Mouse (Mus musculus) hindbrain, embryonic 16.5 days (tissue): ENCODE measurements around the gene Syn1. TPM values are rescaled to one million over a fixed set of nuclear protein-coding genes. Genes with fewer than 3 reads are reported as not detected.

Experiments
- ATAC-seq: fragments of 200-750 bp; cut with Nextera tagmentation; 2 replicates; pipeline ENCODE4 v1.8.0; 2017; ENCODE audit warnings: moderate TSS enrichment, moderate library complexity
- H3K27ac ChIP-seq: fragments of 300-500 bp; sonication (generic); 2 replicates; pipeline ENCODE4 v1.5.1; 2014; ENCODE audit warnings: low read depth, mild to moderate bottlenecking, control low read depth, low read length, moderate library complexity
- H3K27me3 ChIP-seq: fragments of 300-500 bp; sonication (generic); replicated peaks from 2 replicates; pipeline ENCODE4 v1.6.1; 2014; ENCODE audit warnings: low read length; ENCODE audit not compliant: control insufficient read depth, insufficient read depth
- H3K36me3 ChIP-seq: fragments of 300-500 bp; sonication (generic); 2 replicates; pipeline ENCODE4 v1.6.1; 2014; ENCODE audit warnings: mild to moderate bottlenecking, low read length, moderate library complexity, mixed read lengths; ENCODE audit not compliant: control insufficient read depth, insufficient read depth
- H3K4me1 ChIP-seq: fragments of 300-500 bp; sonication (generic); 2 replicates; pipeline ENCODE4 v1.6.1; 2014; ENCODE audit warnings: low read depth, low read length; ENCODE audit not compliant: control insufficient read depth, insufficient read depth
- H3K4me2 ChIP-seq: fragments of 300-500 bp; sonication (generic); 2 replicates; pipeline ENCODE4 v1.6.1; 2014; ENCODE audit warnings: mild to moderate bottlenecking, low read length, control low read depth, moderate library complexity
- H3K4me3 ChIP-seq: fragments of 300-500 bp; sonication (generic); 2 replicates; pipeline ENCODE4 v1.5.1; 2014; ENCODE audit warnings: mild to moderate bottlenecking, low read length, control low read depth, moderate library complexity
- H3K9ac ChIP-seq: fragments of 300-500 bp; sonication (generic); 2 replicates; pipeline ENCODE4 v1.6.1; 2014; ENCODE audit warnings: low read depth, mild to moderate bottlenecking, control low read depth, low read length, moderate library complexity
- H3K9me3 ChIP-seq: fragments of 300-500 bp; sonication (generic); 2 replicates; pipeline ENCODE4 v1.6.1; 2014; ENCODE audit warnings: mild to moderate bottlenecking, low read length, moderate library complexity; ENCODE audit not compliant: control insufficient read depth
- WGBS: fragments of 180-500 bp; shearing (Covaris S2); extraction: QIAGEN DNeasy Blood & Tissue Kit; methylation state at CpG from one replicate; pipeline ENCODE4 v1.1.7; 2014; 5-methylcytosine and 5-hydroxymethylcytosine counted together
- polyA plus RNA-seq: library from polyadenylated mRNA; unstranded; fragments of >200 nt; fragmentation: Nextera tagmentation; extraction: Ambion mirVana; gene quantifications from 2 replicates; pipeline ENCODE4 v1.2.1, GENCODE M21; 2015

Syn1 gene
- polyA plus RNA-seq, 1 experiment from 2014 or later: 76.9 TPM

DNA sequence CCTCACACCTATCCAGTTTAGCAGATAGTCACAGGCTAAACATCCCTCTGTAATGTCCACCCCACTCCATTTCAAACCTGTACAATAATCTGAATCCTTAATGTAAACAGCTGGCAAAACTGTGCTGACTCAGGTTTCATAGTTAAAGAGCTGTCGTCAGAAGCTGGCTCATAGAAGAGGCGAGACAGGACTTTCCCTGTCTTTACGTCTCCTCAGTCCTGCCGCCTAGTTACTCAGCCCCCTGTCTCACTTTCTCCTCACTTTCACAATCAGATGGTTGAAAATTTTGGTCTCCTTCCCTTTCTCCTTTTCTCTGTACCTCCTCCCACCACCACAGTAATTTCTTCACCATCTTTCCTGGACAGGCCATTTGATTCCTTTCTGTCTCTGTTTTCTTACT lies 52.7 kb downstream of the Syn1 start:
- Histone ChIP-seq H3K4me3 (no peak overlapping the region), H3K4me2 (no peak overlapping the region), H3K4me1 (no peaks in the 10 kb centered on the region), H3K9ac (no peak overlapping the region), H3K27me3 (no peaks in the 10 kb centered on the region), H3K36me3 (peaks cover under 1% of the 10 kb centered on the region; the same call in 1 of the 2 replicates), H3K9me3 (no peaks in the 10 kb centered on the region), H3K27ac (no peak overlapping the region)
- ATAC-seq: no peak
- WGBS: 72% methylated on average over 4 of the region's 4 CpGs

DNA sequence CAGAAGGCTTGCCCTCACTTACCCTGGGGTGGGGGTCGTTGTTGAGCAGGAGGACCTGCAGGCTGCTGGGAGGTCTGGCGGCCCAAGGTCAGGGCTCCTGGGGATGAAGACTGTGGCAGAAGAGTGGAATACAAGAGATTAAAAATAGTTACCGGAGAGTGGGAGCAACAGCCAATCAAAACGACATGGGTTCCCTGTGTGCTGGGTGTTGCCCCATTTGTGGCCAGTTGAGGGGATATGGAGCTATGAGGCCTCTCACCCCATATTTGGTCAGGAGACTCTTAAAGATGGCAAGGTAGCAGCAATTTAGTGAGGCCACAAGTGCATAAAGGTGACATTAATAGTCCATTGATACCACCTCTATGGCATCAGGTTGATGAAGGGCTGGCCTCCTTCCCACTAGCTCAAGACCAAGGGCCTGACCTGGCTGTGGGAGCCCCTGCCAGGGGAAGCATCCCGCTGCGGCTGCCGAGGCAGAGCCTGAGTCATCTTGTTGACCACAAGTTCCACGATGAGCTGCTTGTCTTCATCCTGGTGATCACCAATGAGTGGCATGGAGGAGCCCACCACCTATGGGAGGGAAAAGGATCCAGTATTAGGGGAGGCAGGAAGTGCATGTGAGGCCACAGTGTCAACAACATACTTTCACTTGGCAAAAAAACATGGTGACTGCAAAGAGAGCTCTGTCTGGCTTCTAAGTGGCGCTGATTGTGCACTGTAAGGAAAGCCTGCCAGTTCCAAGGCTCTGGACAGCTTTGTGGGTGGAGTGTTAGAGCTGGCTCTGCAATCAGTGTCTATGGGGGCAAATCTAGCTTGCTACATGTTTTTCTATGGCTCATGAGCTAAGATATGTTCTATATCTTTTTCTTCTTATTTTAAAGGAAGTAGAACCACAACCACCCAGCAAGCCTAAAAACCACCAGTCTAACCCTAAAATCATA lies 57.4 kb downstream of the Syn1 start:
- no peaks in the 10 kb centered on the region for H3K4me1 ChIP-seq
- no peak overlapping the region for H3K9ac ChIP-seq
- H3K4me2 ChIP-seq: no peak overlapping the region
- no peaks in the 10 kb centered on the region for H3K9me3 ChIP-seq
- H3K27ac ChIP-seq: no peak overlapping the region
- ATAC-seq: no peak
- 83% methylated on average over 9 of the region's 9 CpGs for WGBS
- H3K36me3 ChIP-seq: peaks cover 6% of the 10 kb centered on the region; the same call in 1 of the 2 replicates
- no peak overlapping the region for H3K4me3 ChIP-seq
- no peaks in the 10 kb centered on the region for H3K27me3 ChIP-seq

DNA sequence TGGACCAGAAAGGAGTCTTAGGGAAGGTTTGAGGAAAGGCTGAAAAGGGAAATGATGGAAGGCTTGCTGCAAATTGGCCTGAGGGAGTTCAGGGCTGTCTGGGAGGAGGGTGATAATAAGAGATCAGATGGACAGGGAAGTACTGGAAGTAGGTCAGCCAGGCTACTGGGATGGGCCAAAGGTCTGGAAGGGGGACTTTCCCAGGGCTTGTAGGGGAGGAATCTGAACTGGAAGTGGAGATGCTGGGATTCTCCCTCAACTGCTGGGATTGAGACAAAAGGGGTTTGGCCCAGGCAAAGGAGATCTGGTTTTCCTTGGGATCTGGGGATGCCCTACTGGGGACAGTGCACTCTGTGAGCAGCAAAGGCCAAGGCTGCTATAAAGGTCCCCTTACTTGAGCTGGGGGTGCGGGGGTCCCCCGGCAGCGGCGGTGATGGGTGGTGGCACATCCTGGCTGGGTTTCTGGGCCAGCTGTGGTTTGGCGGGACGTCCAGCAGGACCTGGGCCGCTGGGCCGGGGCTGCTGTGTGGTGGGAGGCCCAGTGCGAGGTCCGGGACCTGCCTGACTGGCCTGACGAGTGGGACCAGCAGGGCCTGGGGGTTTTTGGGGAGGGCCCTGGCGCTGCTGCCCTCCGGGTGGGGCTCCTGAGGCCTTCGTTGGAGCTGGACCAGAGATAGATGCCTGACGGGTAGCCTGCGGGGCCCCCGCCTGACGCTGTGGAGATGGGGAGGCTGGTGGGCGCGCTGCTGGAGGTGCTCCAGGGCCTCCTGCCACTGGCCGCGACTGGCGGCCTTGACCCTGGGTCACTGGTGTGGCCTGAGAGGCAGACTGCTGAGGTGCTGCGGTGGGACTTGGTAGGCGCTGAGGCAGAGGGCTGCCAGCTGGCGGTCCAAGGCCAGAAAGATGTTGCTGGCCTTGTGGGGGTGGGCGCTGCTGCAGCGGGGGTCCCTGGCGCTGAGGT lies 58.4 kb downstream of the Syn1 start:
- no peaks in the 10 kb centered on the region for H3K9me3 ChIP-seq

DNA sequence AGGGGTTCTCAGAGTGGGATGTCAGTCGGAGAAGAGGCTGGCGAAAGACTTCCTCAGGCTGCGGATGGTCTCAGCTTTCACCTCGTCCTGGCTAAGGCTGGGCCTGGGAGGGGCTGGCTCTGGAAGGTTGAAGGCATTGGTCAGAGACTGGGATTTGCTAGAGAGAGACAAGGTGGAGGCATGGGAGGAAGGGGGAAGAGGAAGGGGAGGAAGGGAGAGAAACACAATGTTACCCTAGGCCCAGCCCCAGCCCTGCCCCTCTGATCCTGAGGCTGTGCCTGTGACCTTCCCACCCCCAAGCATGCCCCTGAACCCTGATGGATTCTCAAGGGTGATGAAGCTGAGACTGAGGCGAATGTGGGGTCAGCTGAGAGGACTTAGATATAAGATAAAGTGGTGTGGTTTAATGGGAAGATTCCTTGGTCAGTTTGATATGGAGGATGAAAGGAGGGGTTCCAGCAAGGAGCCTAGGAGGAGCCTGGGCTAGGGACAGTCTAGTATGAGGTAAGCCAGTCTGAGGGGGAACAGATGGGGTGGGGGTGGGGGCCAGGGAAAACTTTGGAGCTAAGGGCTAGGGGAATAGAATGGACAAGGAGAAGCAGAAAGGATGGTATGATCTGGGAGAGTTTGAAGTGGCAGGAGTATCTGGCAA lies 59.2 kb downstream of the Syn1 start:
- Histone ChIP-seq H3K4me2 (no peak overlapping the region), H3K27me3 (no peaks in the 10 kb centered on the region), H3K36me3 (peaks cover 6% of the 10 kb centered on the region; the same call in 1 of the 2 replicates), H3K9me3 (no peaks in the 10 kb centered on the region), H3K27ac (no peak overlapping the region), H3K9ac (no peak overlapping the region), H3K4me1 (no peaks in the 10 kb centered on the region), H3K4me3 (no peak overlapping the region)
- 56% methylated on average over 5 of the region's 5 CpGs for WGBS
- ATAC-seq: 0 out of 2 replicates have a peak, but pooled peaks have one; percentile 1

More for the DNA sequence above, 58.4 kb downstream of the Syn1 start:
- Histone ChIP-seq H3K27ac (no peak overlapping the region), H3K4me2 (no peak overlapping the region), H3K9ac (no peak overlapping the region), H3K36me3 (peaks cover 6% of the 10 kb centered on the region; the same call in 1 of the 2 replicates), H3K4me1 (no peaks in the 10 kb centered on the region), H3K4me3 (no peak overlapping the region), H3K27me3 (no peaks in the 10 kb centered on the region)
- no peak for ATAC-seq
- WGBS: 45% methylated on average over 17 of the region's 29 CpGs

DNA sequence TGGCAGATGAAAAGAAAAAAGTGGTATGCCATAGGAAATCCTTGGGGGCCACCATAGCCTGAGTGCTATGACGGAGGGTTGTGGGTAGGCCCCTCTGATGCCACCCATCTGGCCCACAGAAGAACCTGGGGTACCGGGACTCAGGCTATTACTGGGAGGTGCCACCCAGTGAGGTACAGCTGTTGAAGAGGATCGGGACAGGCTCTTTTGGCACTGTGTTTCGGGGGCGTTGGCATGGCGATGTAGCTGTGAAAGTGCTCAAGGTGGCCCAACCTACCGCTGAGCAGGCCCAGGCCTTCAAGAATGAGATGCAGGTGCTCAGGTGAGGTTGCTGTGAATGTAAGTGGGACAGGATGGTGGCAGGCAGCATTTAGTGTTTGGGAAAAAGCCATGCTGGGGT lies 67.0 kb downstream of the Syn1 start:
- H3K4me1 ChIP-seq: peaks cover 6% of the 10 kb centered on the region; the same call in 1 of the 2 replicates
- 87% methylated on average over 7 of the region's 7 CpGs for WGBS
- no peaks in the 10 kb centered on the region for H3K9me3 ChIP-seq
- H3K36me3 ChIP-seq: peaks cover 16% of the 10 kb centered on the region
- no peak overlapping the region for H3K9ac ChIP-seq
- no peak overlapping the region for H3K4me3 ChIP-seq
- no peak overlapping the region for H3K27ac ChIP-seq
- ATAC-seq: no peak
- no peak overlapping the region for H3K4me2 ChIP-seq
- H3K27me3 ChIP-seq: no peaks in the 10 kb centered on the region

DNA sequence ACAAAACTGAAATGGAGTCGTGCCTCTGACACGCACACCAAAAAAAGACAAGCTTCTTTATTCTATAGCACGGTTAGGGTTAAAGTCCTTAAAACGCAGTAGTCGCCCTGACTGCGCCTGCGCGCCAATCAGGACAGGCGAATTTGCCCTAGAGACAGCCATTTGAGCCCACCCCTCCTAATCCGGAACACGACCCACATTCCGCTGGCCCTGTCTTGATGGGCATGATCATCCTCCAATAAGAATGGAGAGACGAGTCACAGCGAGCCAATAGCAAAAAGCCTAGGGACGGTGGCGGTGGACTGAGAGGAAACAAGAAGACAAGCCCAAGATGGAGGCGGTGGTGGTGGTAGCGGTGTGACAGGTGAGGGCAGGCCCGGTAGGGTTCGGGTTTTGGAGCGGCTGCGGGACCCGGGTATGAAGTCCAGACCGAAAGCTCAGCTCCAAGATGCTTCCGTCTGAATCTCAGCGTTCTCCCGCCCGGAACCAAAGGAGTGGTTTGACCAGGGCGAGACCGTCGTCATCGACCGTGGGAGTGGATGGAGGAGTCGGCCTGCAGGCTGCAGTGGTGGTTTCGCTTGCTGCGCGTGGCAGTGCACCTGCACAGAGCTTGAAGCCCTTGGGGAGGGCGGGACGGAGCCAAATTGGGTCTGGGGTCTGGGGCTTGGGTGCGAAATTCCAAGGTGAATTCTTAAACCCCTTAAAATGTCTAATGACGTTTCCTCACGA lies 72.4 kb downstream of the Syn1 start:
- 25% methylated on average over 42 of the region's 42 CpGs for WGBS
- Histone ChIP-seq H3K4me3 (peak overlapping the region; percentile 59), H3K4me1 (peaks cover 6% of the 10 kb centered on the region; the same call in 1 of the 2 replicates), H3K9ac (peak overlapping the region; percentile 78), H3K27ac (peak overlapping the region; percentile 84), H3K36me3 (peaks cover 11% of the 10 kb centered on the region), H3K9me3 (no peaks in the 10 kb centered on the region), H3K27me3 (no peaks in the 10 kb centered on the region), H3K4me2 (peak overlapping the region; percentile 63)
- ATAC-seq: peak; percentile 99

DNA sequence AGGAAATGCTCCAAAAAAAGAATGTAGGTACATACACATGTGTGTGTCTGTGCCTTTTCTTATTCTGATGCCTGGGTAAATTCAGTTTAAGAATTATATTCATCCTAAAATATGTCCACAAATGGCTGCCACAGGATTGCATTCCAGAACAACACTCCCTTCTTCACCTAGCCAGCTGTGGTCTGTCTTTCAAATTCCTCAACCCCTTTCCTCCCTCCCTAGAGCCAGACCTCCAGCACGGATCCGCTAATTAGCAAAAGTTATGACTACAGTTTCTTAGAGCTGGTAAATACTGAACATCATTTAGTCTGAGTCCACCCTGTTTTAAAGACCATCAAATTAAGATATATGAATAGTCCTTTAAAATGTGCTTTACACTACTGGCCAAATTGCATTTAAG lies 73.0 kb downstream of the Syn1 start:
- no peaks in the 10 kb centered on the region for H3K27me3 ChIP-seq
- ATAC-seq: peak; percentile 22
- peak overlapping the region; percentile 59 for H3K4me3 ChIP-seq
- H3K36me3 ChIP-seq: peaks cover 11% of the 10 kb centered on the region
- WGBS: 35% methylated on average over 2 of the region's 2 CpGs
- H3K9me3 ChIP-seq: no peaks in the 10 kb centered on the region
- H3K9ac ChIP-seq: no peak overlapping the region; the same call in 1 of the 2 replicates
- H3K27ac ChIP-seq: peak overlapping the region; percentile 48
- H3K4me1 ChIP-seq: peaks cover 6% of the 10 kb centered on the region; the same call in 1 of the 2 replicates
- H3K4me2 ChIP-seq: peak overlapping the region; percentile 46

DNA sequence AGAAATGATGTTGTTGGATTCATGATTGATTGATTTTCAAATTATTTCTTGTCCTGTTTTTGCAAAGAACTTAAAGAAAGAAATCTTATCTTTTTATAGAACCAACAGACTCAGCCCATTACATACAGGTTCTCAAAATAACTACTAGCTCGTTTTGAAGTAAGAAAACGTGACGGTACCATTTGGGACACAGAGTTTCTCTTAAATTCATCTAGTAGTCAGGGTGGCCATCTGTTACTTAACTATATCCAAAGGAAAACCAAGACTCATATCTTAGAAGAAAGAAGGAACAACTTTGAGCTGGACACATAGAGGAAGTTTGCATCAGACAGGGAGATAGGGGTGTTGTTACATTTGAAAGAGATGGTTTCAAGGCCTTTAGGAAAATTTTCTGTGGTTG lies 73.6 kb downstream of the Syn1 start:
- no peak overlapping the region for H3K4me3 ChIP-seq
- no peak for ATAC-seq
- no peak overlapping the region for H3K27ac ChIP-seq
- no peaks in the 10 kb centered on the region for H3K9me3 ChIP-seq
- 93% methylated on average over 3 of the region's 3 CpGs for WGBS
- H3K27me3 ChIP-seq: no peaks in the 10 kb centered on the region
- H3K9ac ChIP-seq: no peak overlapping the region
- H3K4me2 ChIP-seq: no peak overlapping the region
- peaks cover 6% of the 10 kb centered on the region; the same call in 1 of the 2 replicates for H3K4me1 ChIP-seq
- H3K36me3 ChIP-seq: peaks cover 11% of the 10 kb centered on the region
